Mouse (Mus musculus) midbrain, postnatal 0 days (tissue): Measurements from ENCODE around the gene Wars. TPM values are rescaled to one million over a fixed set of nuclear protein-coding genes. Genes with fewer than 3 reads are reported as not detected.
A peak's percentile ranks its signal among the peaks of the same experiment; 100 is the strongest.

Experiments
- ATAC-seq: fragments of 200-750 bp; cut with Nextera tagmentation; 2 replicates; pipeline ENCODE4 v1.8.0; 2017; ENCODE audit warnings: moderate number of reproducible peaks, mild to moderate bottlenecking, moderate TSS enrichment, moderate library complexity; ENCODE audit not compliant: low FRiP score
- DNase-seq: peaks from one replicate; pipeline ENCODE4 v3.0.0-alpha.2; 2015; ENCODE audit warnings: low spot score
- H3K27ac ChIP-seq: fragments of 300-500 bp; sonication (generic); 2 replicates; pipeline ENCODE4 v1.5.1; 2014; ENCODE audit warnings: low read depth, mild to moderate bottlenecking, low read length, mixed read lengths
- H3K27me3 ChIP-seq: fragments of 300-500 bp; sonication (generic); 2 replicates; pipeline ENCODE4 v1.6.1; 2014; ENCODE audit warnings: low read length, control low read depth, mixed read lengths; ENCODE audit not compliant: insufficient read depth
- H3K36me3 ChIP-seq: fragments of 300-500 bp; sonication (generic); 2 replicates; pipeline ENCODE4 v1.6.1; 2014; ENCODE audit warnings: low read length, control low read depth, mixed read lengths; ENCODE audit not compliant: insufficient read depth
- H3K4me1 ChIP-seq: fragments of 300-500 bp; sonication (generic); 2 replicates; pipeline ENCODE4 v1.6.1; 2014; ENCODE audit warnings: mild to moderate bottlenecking, control low read depth, antibody characterized with exemption, low read length, mixed read lengths; ENCODE audit not compliant: insufficient read depth
- H3K4me2 ChIP-seq: fragments of 300-500 bp; sonication (generic); 2 replicates; pipeline ENCODE4 v1.6.1; 2014; ENCODE audit warnings: low read depth, mild to moderate bottlenecking, low read length, mixed read lengths; ENCODE audit not compliant: poor library complexity, severe bottlenecking
- H3K4me3 ChIP-seq: fragments of 300-500 bp; sonication (generic); 2 replicates; pipeline ENCODE4 v1.5.1; 2014; ENCODE audit warnings: low read depth, mild to moderate bottlenecking, low read length, moderate library complexity
- H3K9ac ChIP-seq: fragments of 300-500 bp; sonication (generic); replicated peaks from 2 replicates; pipeline ENCODE4 v1.6.1; 2014; ENCODE audit warnings: mild to moderate bottlenecking, low read length, moderate library complexity, mixed read lengths; ENCODE audit not compliant: poor library complexity, severe bottlenecking
- H3K9me3 ChIP-seq: fragments of 300-500 bp; sonication (generic); 2 replicates; pipeline ENCODE4 v1.6.1; 2016; ENCODE audit warnings: low read length, control low read depth
- CTCF ChIP-seq: IDR thresholded peaks from 2 replicates; pipeline ENCODE4 v1.5.1; 2016; ENCODE audit warnings: antibody characterized with exemption, mild to moderate bottlenecking
- WGBS: fragments of 180-500 bp; shearing (Covaris S2); extraction: QIAGEN DNeasy Blood & Tissue Kit; methylation state at CpG from one replicate; pipeline ENCODE4 v1.1.7; 2014; 5-methylcytosine and 5-hydroxymethylcytosine counted together
- polyA plus RNA-seq: library from polyadenylated mRNA; unstranded; fragments of >200 nt; fragmentation: Nextera tagmentation; extraction: Ambion mirVana; gene quantifications from 2 replicates; pipeline ENCODE4 v1.2.1, GENCODE M21; 2015
- total RNA-seq: library from RNA; depleted of rRNA; stranded (reverse); fragments of >200 nt; gene quantifications from 2 replicates; pipeline ENCODE4 v1.2.3, GENCODE M21; 2014

Gene Wars
- total and polyA plus RNA-seq, 2 experiments from 2014 or later, result 99.1 to 142 TPM

GRCm38 (mm10) chr12:108914709-108915340 lies 20.9 kb upstream of the Wars start:
- ATAC-seq (no peak), DNase-seq (no peak)
- no peaks in the 10 kb centered on the region for H3K36me3 ChIP-seq
- WGBS, result 62% methylated on average over 12 of the region's 12 CpGs
- H3K9me3 ChIP-seq, result no peaks in the 10 kb centered on the region
- no peak overlapping the region for H3K9ac ChIP-seq
- no peak for TF ChIP-seq CTCF
- H3K27me3 ChIP-seq, result no peaks in the 10 kb centered on the region
- H3K4me2 ChIP-seq, result no peak overlapping the region
- peaks cover 39% of the 10 kb centered on the region for H3K4me1 ChIP-seq
- no peak overlapping the region for H3K27ac ChIP-seq
- H3K4me3 ChIP-seq, result no peak overlapping the region

- Histone ChIP-seq H3K27ac (no peak overlapping the region), H3K9ac (no peak overlapping the region), H3K27me3 (no peaks in the 10 kb centered on the region), H3K4me1 (peaks cover 39% of the 10 kb centered on the region), H3K36me3 (no peaks in the 10 kb centered on the region), H3K4me2 (no peak overlapping the region), H3K4me3 (no peak overlapping the region), H3K9me3 (no peaks in the 10 kb centered on the region)
- 48% methylated on average over 3 of the region's 3 CpGs for WGBS
- no peak for TF ChIP-seq CTCF
- DNase-seq, result no peak
- ATAC-seq, result no peak
Measured at GRCm38 (mm10) chr12:108914198-108914597, 20.2 kb upstream of the Wars start.

- H3K4me3 ChIP-seq, result no peak overlapping the region
- H3K36me3 ChIP-seq, result no peaks in the 10 kb centered on the region
- ATAC-seq, result no peak
- no peaks in the 10 kb centered on the region for H3K27me3 ChIP-seq
- no peaks in the 10 kb centered on the region for H3K9me3 ChIP-seq
- H3K27ac ChIP-seq, result no peak overlapping the region
- H3K4me1 ChIP-seq, result peaks cover 33% of the 10 kb centered on the region
- no peak for DNase-seq
- 91% methylated on average over 2 of the region's 2 CpGs for WGBS
- H3K9ac ChIP-seq, result no peak overlapping the region
- H3K4me2 ChIP-seq, result no peak overlapping the region
- TF ChIP-seq CTCF, result no peak
Measured at GRCm38 (mm10) chr12:108912442-108912841, 18.5 kb upstream of the Wars start.

GRCm38 (mm10) chr12:108909846-108910433 lies 16.0 kb upstream of the Wars start:
- no peak overlapping the region for H3K4me2 ChIP-seq
- H3K9me3 ChIP-seq, result no peaks in the 10 kb centered on the region
- ATAC-seq (no peak), DNase-seq (no peak)
- no peak overlapping the region for H3K9ac ChIP-seq
- peaks cover 14% of the 10 kb centered on the region; the same call in 1 of the 2 replicates for H3K4me1 ChIP-seq
- no peak for TF ChIP-seq CTCF
- H3K27me3 ChIP-seq, result no peaks in the 10 kb centered on the region
- WGBS, result 89% methylated on average over 8 of the region's 8 CpGs
- no peak overlapping the region for H3K27ac ChIP-seq
- no peak overlapping the region for H3K4me3 ChIP-seq
- H3K36me3 ChIP-seq, result no peaks in the 10 kb centered on the region

GRCm38 (mm10) chr12:108906398-108906797 lies 12.4 kb upstream of the Wars start:
- no peak for DNase-seq

GRCm38 (mm10) chr12:108905620-108906302 lies 11.8 kb upstream of the Wars start:
- H3K4me1 ChIP-seq, result peaks cover 4% of the 10 kb centered on the region
- H3K4me3 ChIP-seq, result no peak overlapping the region
- H3K36me3 ChIP-seq, result no peaks in the 10 kb centered on the region
- DNase-seq, result no peak
- H3K27me3 ChIP-seq, result no peaks in the 10 kb centered on the region
- H3K9me3 ChIP-seq, result no peaks in the 10 kb centered on the region
- no peak for ATAC-seq
- H3K9ac ChIP-seq, result no peak overlapping the region
- no peak overlapping the region for H3K27ac ChIP-seq
- peak; percentile 22; the same call in 1 of the 2 replicates for TF ChIP-seq CTCF
- no peak overlapping the region for H3K4me2 ChIP-seq
- 24% methylated on average over 14 of the region's 14 CpGs for WGBS

More at GRCm38 (mm10) chr12:108906398-108906797, 12.4 kb upstream of the Wars start:
- no peak for ATAC-seq
- WGBS, result 33% methylated on average over 12 of the region's 12 CpGs
- peaks cover 4% of the 10 kb centered on the region for H3K4me1 ChIP-seq
- TF ChIP-seq CTCF, result no peak
- H3K36me3 ChIP-seq, result no peaks in the 10 kb centered on the region
- H3K9me3 ChIP-seq, result no peaks in the 10 kb centered on the region
- no peak overlapping the region for H3K4me2 ChIP-seq
- no peaks in the 10 kb centered on the region for H3K27me3 ChIP-seq
- no peak overlapping the region for H3K9ac ChIP-seq
- no peak overlapping the region for H3K27ac ChIP-seq
- no peak overlapping the region for H3K4me3 ChIP-seq
